Mouse (Mus musculus) testis, adult 2 months (tissue): ENCODE results near the gene Tmbim4. TPM values are rescaled to one million over a fixed set of nuclear protein-coding genes. Genes with fewer than 3 reads are reported as not detected.

Experiments used
- H3K27ac ChIP-seq: fragments of 200-500 bp; 2 replicates; pipeline ENCODE4 v1.5.1; 2012; ENCODE audit warnings: low read depth, low read length; ENCODE audit not compliant: control insufficient read depth, insufficient read depth
- H3K27me3 ChIP-seq: fragments of 200-500 bp; 2 replicates; pipeline ENCODE4 v1.6.1; 2012; ENCODE audit warnings: mild to moderate bottlenecking, low read length, moderate library complexity; ENCODE audit not compliant: control insufficient read depth, insufficient read depth
- H3K36me3 ChIP-seq: fragments of 200-500 bp; 2 replicates; pipeline ENCODE4 v1.6.1; 2012; ENCODE audit warnings: mild to moderate bottlenecking, low read length; ENCODE audit not compliant: control insufficient read depth, insufficient read depth
- H3K4me1 ChIP-seq: fragments of 200-500 bp; 2 replicates; pipeline ENCODE4 v1.6.1; 2012; ENCODE audit warnings: low read length; ENCODE audit not compliant: control insufficient read depth, insufficient read depth
- H3K4me3 ChIP-seq: fragments of 200-500 bp; 2 replicates; pipeline ENCODE4 v1.5.1; 2012; ENCODE audit warnings: low read depth, mild to moderate bottlenecking, low read length, moderate library complexity, mixed read lengths; ENCODE audit not compliant: control insufficient read depth
- CTCF ChIP-seq: fragments of 200-500 bp; IDR thresholded peaks from 2 replicates; pipeline ENCODE4 v1.5.1; 2012; ENCODE audit warnings: low read depth, mild to moderate bottlenecking, inconsistent platforms, low read length, moderate library complexity; ENCODE audit not compliant: control insufficient read depth, insufficient read depth, insufficient replicate concordance
- POLR2A ChIP-seq: fragments of 200-500 bp; IDR thresholded peaks from 2 replicates; pipeline ENCODE4 v1.6.1; 2012; ENCODE audit warnings: low read depth, mild to moderate bottlenecking, inconsistent platforms, low read length, moderate library complexity; ENCODE audit not compliant: control insufficient read depth
- polyA plus RNA-seq: library from polyadenylated mRNA; depleted of rRNA; stranded (reverse); fragments of >200 nt; gene quantifications from 2 replicates; pipeline ENCODE4 v1.2.3, GENCODE M21; 2012

Gene Tmbim4
- polyA plus RNA-seq, 1 experiment: 382 TPM

GRCm38 (mm10) chr10:120197061-120197835 is 4.1 kb upstream of the Tmbim4 start:
- H3K27ac ChIP-seq: no peak overlapping the region
- no peaks in the 10 kb centered on the region for H3K36me3 ChIP-seq
- no peaks in the 10 kb centered on the region; the same call in 1 of the 2 replicates for H3K27me3 ChIP-seq
- TF ChIP-seq CTCF: no peak
- TF ChIP-seq POLR2A: no peak
- no peak overlapping the region for H3K4me3 ChIP-seq
- peaks cover 4% of the 10 kb centered on the region for H3K4me1 ChIP-seq

GRCm38 (mm10) chr10:120201961-120202402 is 592 bp downstream of the Tmbim4 start, which contains the start of gene Irak3:
Gene Irak3, minus strand, starts transcription at chr10:120202130.
- Histone ChIP-seq H3K27ac (peak within 1 kb of the TSS; percentile 46), H3K4me1 (peaks cover 6% of the 10 kb centered on the region), H3K36me3 (no peaks in the 10 kb centered on the region), H3K4me3 (peak within 1 kb of the TSS; percentile 71), H3K27me3 (no peaks in the 10 kb centered on the region; the same call in 1 of the 2 replicates)
- TF ChIP-seq POLR2A (no peak), CTCF (peak; percentile 97)

DNA sequence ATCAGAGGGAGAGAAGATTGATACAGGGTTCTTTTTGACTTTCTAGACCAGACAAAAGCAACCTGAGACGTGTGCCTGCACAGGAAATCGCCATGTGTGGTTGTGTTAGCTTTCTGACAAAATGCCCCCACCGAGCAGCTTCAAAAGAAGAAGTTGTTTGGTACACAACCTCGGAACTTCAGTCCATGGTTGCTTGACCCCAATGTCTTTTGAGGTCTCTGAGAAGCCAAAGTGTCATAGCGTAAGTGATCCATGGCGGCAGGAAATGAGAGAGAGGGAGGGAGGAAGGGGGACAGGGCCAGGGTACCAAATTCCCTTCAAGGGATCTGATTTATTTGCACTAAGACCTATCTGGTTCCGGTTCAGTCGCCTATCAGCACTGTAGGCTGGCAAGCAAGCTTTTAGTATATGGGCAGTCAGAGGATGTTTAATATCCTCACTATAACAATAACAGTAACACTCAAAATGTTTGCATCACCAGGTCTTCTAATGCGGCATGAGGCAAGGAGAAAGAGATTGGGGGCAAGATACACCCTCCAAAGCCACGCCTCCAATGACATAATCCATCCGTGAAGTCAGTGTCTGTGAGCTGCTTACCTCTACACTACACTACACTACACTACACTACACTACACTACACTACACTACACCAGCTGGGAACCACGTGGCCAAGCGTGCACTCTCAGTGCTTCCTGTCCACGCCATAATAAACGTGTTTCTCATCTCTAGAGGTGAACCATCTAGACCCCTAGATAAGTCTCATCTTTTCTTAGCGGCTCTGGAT is 1.3 kb downstream of the Tmbim4 start:
- Histone ChIP-seq H3K4me1 (peaks cover 6% of the 10 kb centered on the region), H3K4me3 (no peak overlapping the region), H3K27ac (no peak overlapping the region), H3K27me3 (no peaks in the 10 kb centered on the region; the same call in 1 of the 2 replicates), H3K36me3 (no peaks in the 10 kb centered on the region)
- no peak for TF ChIP-seq CTCF
- no peak for TF ChIP-seq POLR2A

GRCm38 (mm10) chr10:120204591-120205210 is 3.3 kb downstream of the Tmbim4 start:
- Histone ChIP-seq H3K4me3 (no peak overlapping the region), H3K36me3 (no peaks in the 10 kb centered on the region), H3K27ac (no peak overlapping the region), H3K27me3 (no peaks in the 10 kb centered on the region; the same call in 1 of the 2 replicates), H3K4me1 (peaks cover 6% of the 10 kb centered on the region)
- no peak for TF ChIP-seq CTCF
- TF ChIP-seq POLR2A: no peak

GRCm38 (mm10) chr10:120208015-120208414 is 6.6 kb downstream of the Tmbim4 start:
- H3K27ac ChIP-seq: no peak overlapping the region
- no peaks in the 10 kb centered on the region for H3K27me3 ChIP-seq
- no peak for TF ChIP-seq POLR2A
- TF ChIP-seq CTCF: no peak
- H3K36me3 ChIP-seq: no peaks in the 10 kb centered on the region
- H3K4me3 ChIP-seq: no peak overlapping the region
- no peaks in the 10 kb centered on the region; the same call in 1 of the 2 replicates for H3K4me1 ChIP-seq

GRCm38 (mm10) chr10:120208575-120209538 is 7.5 kb downstream of the Tmbim4 start:
- Histone ChIP-seq H3K4me1 (no peaks in the 10 kb centered on the region; the same call in 1 of the 2 replicates), H3K36me3 (no peaks in the 10 kb centered on the region), H3K4me3 (peak overlapping the region; percentile 98), H3K27me3 (no peaks in the 10 kb centered on the region), H3K27ac (peak overlapping the region; percentile 84)
- TF ChIP-seq POLR2A (peak; percentile 76), CTCF (no peak)
